In the genomic region with DNA sequence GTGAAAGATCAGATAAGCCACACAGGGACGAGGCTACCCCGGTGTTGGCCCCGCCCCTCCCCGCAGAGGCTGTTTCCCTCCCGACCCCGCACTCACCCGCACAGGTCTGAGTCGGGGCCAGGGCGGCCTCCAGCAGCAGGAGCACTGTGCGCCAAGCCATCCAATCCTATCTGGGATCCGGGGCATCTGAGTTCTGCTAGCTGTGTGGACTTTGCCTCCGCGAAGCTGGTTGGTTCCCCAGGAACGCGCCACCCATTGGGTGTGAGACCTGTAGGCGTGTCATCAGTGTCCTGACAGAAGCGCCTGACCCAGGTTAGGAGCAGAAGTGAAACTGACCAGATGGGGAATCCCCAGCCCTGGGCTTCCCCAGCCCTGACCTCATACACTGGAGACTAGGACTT, we compare ENCODE assay signal across 8 mouse cellular contexts. TPM values are rescaled to one million over a fixed set of nuclear protein-coding genes. Genes with fewer than 3 reads are reported as not detected.
DNase-seq lines count a peak whose midpoint lies in the region; ATAC-seq lines count a peak whose summit lies in the region.

No protein-coding gene starts in this region.

- intact Hi-C loops in gastrocnemius, postnatal 36 days (cut with DNase I): no loop called here

- no peaks in the 10 kb centered on the region for H3K9me3 ChIP-seq in neural tube, embryonic 11.5 days (ENCODE audit: control insufficient read depth, low read length)
- H3K9me3 ChIP-seq in intestine, embryonic 14.5 days (ENCODE audit: control insufficient read depth, low read length): no peaks in the 10 kb centered on the region
- no peaks in the 10 kb centered on the region for H3K9me3 ChIP-seq in liver, embryonic 15.5 days (replicated peaks)

- H3K27ac ChIP-seq in neural tube, embryonic 11.5 days (ENCODE audit: low read depth, low read length): no peak overlapping the region
- H3K27ac ChIP-seq in intestine, embryonic 14.5 days (ENCODE audit: low read depth): no peak overlapping the region
- peak overlapping the region; percentile 68 for H3K27ac ChIP-seq in liver, embryonic 15.5 days (replicated peaks)

- H3K9ac ChIP-seq in neural tube, embryonic 11.5 days (ENCODE audit: low read length): peak overlapping the region; percentile 18; the same call in 1 of the 2 replicates
- H3K9ac ChIP-seq in intestine, embryonic 14.5 days (ENCODE audit: low read length): peak overlapping the region; percentile 10; the same call in 1 of the 2 replicates
- peak overlapping the region; percentile 40; the same call in 1 of the 2 replicates for H3K9ac ChIP-seq in liver, embryonic 15.5 days

- peak; percentile 30 for DNase-seq in neural tube, embryonic 11.5 days (ENCODE audit: low spot score)
- DNase-seq in neural tube, embryonic 10.5 days (ENCODE audit: extremely low spot score, low spot score): no peak
- peak; percentile 72 to 81 for DNase-seq in cerebellum, postnatal 36 days
- peak; percentile 69 to 75 for DNase-seq in gastrocnemius, postnatal 36 days
- peak; percentile 79 for DNase-seq in intestine, embryonic 14.5 days (ENCODE audit: low spot score)
- DNase-seq in naive thymus-derived CD4-positive, alpha-beta T cell, adult 2 months (ENCODE audit: low read depth): peak; percentile 86
- peak; percentile 45 for DNase-seq in thymus, postnatal 0 days (ENCODE audit: low spot score)

- H3K4me1 ChIP-seq in neural tube, embryonic 11.5 days (ENCODE audit: control insufficient read depth, insufficient read depth, low read length): no peaks in the 10 kb centered on the region
- 0 out of 2 replicates have a peak, but pooled peaks cover 3% of the 10 kb centered on the region for H3K4me1 ChIP-seq in intestine, embryonic 14.5 days (replicated peaks; ENCODE audit: control insufficient read depth, insufficient read depth, low read length)
- peaks cover 46% of the 10 kb centered on the region for H3K4me1 ChIP-seq in liver, embryonic 15.5 days (replicated peaks)

- no peaks in the 10 kb centered on the region for H3K36me3 ChIP-seq in neural tube, embryonic 11.5 days (ENCODE audit: control insufficient read depth, insufficient read depth, low read length)
- H3K36me3 ChIP-seq in intestine, embryonic 14.5 days (ENCODE audit: control insufficient read depth, insufficient read depth, low read length): no peaks in the 10 kb centered on the region
- no peaks in the 10 kb centered on the region for H3K36me3 ChIP-seq in liver, embryonic 15.5 days (replicated peaks)

- ATAC-seq in neural tube, embryonic 11.5 days (ENCODE audit: insufficient read depth, low FRiP score, low TSS enrichment): no peak; the same call in 1 of the 2 replicates
- peak; percentile 83 for ATAC-seq in intestine, embryonic 14.5 days (replicated peaks; ENCODE audit: low FRiP score, low TSS enrichment, low read depth)
- ATAC-seq in liver, embryonic 15.5 days (ENCODE audit: insufficient read depth): peak; percentile 85

- peaks cover 30% of the 10 kb centered on the region for H3K27me3 ChIP-seq in neural tube, embryonic 11.5 days (ENCODE audit: control insufficient read depth, insufficient read depth, low read length)
- H3K27me3 ChIP-seq in intestine, embryonic 14.5 days (replicated peaks; ENCODE audit: control insufficient read depth, insufficient read depth, low read length): peaks cover 35% of the 10 kb centered on the region
- H3K27me3 ChIP-seq in liver, embryonic 15.5 days: peaks cover 39% of the 10 kb centered on the region

- H3K4me3 ChIP-seq in neural tube, embryonic 11.5 days (ENCODE audit: low read depth, low read length): peak overlapping the region; percentile 30
- H3K4me3 ChIP-seq in intestine, embryonic 14.5 days (ENCODE audit: low read depth, low read length): peak overlapping the region; percentile 33
- peak overlapping the region; percentile 60 for H3K4me3 ChIP-seq in liver, embryonic 15.5 days (replicated peaks)

- under 1% methylated on average over 16 of the region's 17 CpGs for WGBS in neural tube, embryonic 11.5 days
- under 1% methylated on average over 17 of the region's 17 CpGs for WGBS in intestine, embryonic 14.5 days
- WGBS in liver, embryonic 15.5 days (ENCODE audit: insufficient replicate concordance): under 1% methylated on average over 17 of the region's 17 CpGs

- peak overlapping the region; percentile 54 for H3K4me2 ChIP-seq in neural tube, embryonic 11.5 days (ENCODE audit: low read depth)
- peak overlapping the region; percentile 57 for H3K4me2 ChIP-seq in intestine, embryonic 14.5 days (ENCODE audit: low read length)
- H3K4me2 ChIP-seq in liver, embryonic 15.5 days: peak overlapping the region; percentile 88

RNA-seq across cellular contexts. Expression of a gene that starts 21.5 kb away (rescaled TPM):
- polyA plus RNA-seq in neural tube, embryonic 11.5 days (2014; fragmentation: Nextera tagmentation; extraction: Ambion mirVana): 20.2 and 23.1 TPM in 2 replicates
- total RNA-seq in gastrocnemius, postnatal 36 days (2021): 10 to 100 TPM; 25.6 to 32.9 TPM
- 105 and 137 TPM in 2 replicates for polyA plus RNA-seq in intestine, embryonic 14.5 days (2014; fragmentation: Nextera tagmentation; extraction: Ambion mirVana)
- 123 and 165 TPM in 2 replicates for polyA plus RNA-seq in liver, embryonic 15.5 days (2015; fragmentation: Nextera tagmentation; extraction: Ambion mirVana)
- polyA plus RNA-seq in thymus, postnatal 0 days (2015; fragmentation: Nextera tagmentation; extraction: Ambion mirVana): 528 and 569 TPM in 2 replicates

RNA-seq across cellular contexts. Expression of a gene that starts 22.8 kb away (rescaled TPM):
- 1,341 and 1,360 TPM in 2 replicates for polyA plus RNA-seq in neural tube, embryonic 11.5 days (2014; fragmentation: Nextera tagmentation; extraction: Ambion mirVana)
- 100 to 1,000 TPM; 282 to 369 TPM for total RNA-seq in gastrocnemius, postnatal 36 days (2021)
- 2,375 and 2,437 TPM in 2 replicates for polyA plus RNA-seq in intestine, embryonic 14.5 days (2014; fragmentation: Nextera tagmentation; extraction: Ambion mirVana)
- polyA plus RNA-seq in liver, embryonic 15.5 days (2015; fragmentation: Nextera tagmentation; extraction: Ambion mirVana): 939 and 1,010 TPM in 2 replicates
- 2,265 and 2,338 TPM in 2 replicates for polyA plus RNA-seq in thymus, postnatal 0 days (2015; fragmentation: Nextera tagmentation; extraction: Ambion mirVana)

RNA-seq across cellular contexts. Expression of a gene that starts 23.0 kb away (rescaled TPM):
- polyA plus RNA-seq in neural tube, embryonic 11.5 days (2014; fragmentation: Nextera tagmentation; extraction: Ambion mirVana): 40.7 and 43.8 TPM in 2 replicates
- 10 to 100 TPM; 30.5 to 30.6 TPM for total RNA-seq in gastrocnemius, postnatal 36 days (2021)
- polyA plus RNA-seq in intestine, embryonic 14.5 days (2014; fragmentation: Nextera tagmentation; extraction: Ambion mirVana): 32.4 and 35.3 TPM in 2 replicates
- 23.3 and 24.6 TPM in 2 replicates for polyA plus RNA-seq in liver, embryonic 15.5 days (2015; fragmentation: Nextera tagmentation; extraction: Ambion mirVana)
- 43.6 and 46.1 TPM in 2 replicates for polyA plus RNA-seq in thymus, postnatal 0 days (2015; fragmentation: Nextera tagmentation; extraction: Ambion mirVana)

RNA-seq across cellular contexts. Expression of a gene that starts 27.3 kb away (rescaled TPM):
- 4.4 and 4.9 TPM in 2 replicates for polyA plus RNA-seq in neural tube, embryonic 11.5 days (2014; fragmentation: Nextera tagmentation; extraction: Ambion mirVana)
- 1 to 10 TPM; 1.5 to 1.6 TPM for total RNA-seq in gastrocnemius, postnatal 36 days (2021)
- polyA plus RNA-seq in intestine, embryonic 14.5 days (2014; fragmentation: Nextera tagmentation; extraction: Ambion mirVana): 3.7 and 4.9 TPM in 2 replicates
- polyA plus RNA-seq in liver, embryonic 15.5 days (2015; fragmentation: Nextera tagmentation; extraction: Ambion mirVana): 2.4 and 2.5 TPM in 2 replicates
- polyA plus RNA-seq in thymus, postnatal 0 days (2015; fragmentation: Nextera tagmentation; extraction: Ambion mirVana): 13.3 and 15.8 TPM in 2 replicates

RNA-seq across cellular contexts. Expression of a gene that starts 38.2 kb away (rescaled TPM):
- 29.5 and 33.4 TPM in 2 replicates for polyA plus RNA-seq in neural tube, embryonic 11.5 days (2014; fragmentation: Nextera tagmentation; extraction: Ambion mirVana)
- total RNA-seq in gastrocnemius, postnatal 36 days (2021): 1 to 10 TPM; 8.4 to 9.7 TPM
- polyA plus RNA-seq in intestine, embryonic 14.5 days (2014; fragmentation: Nextera tagmentation; extraction: Ambion mirVana): 28.6 and 31.8 TPM in 2 replicates
- polyA plus RNA-seq in liver, embryonic 15.5 days (2015; fragmentation: Nextera tagmentation; extraction: Ambion mirVana): 18.4 and 19.3 TPM in 2 replicates
- 20.6 and 25.5 TPM in 2 replicates for polyA plus RNA-seq in thymus, postnatal 0 days (2015; fragmentation: Nextera tagmentation; extraction: Ambion mirVana)
